Mouse (Mus musculus) heart, embryonic 10.5 days (tissue): Measurements from ENCODE around the gene Pdhb. TPM values are rescaled to one million over a fixed set of nuclear protein-coding genes. Genes with fewer than 3 reads are reported as not detected.

Experiments
- DNase-seq: peaks from one replicate; pipeline ENCODE4 v3.0.0-alpha.2; 2017; ENCODE audit warnings: low spot score
- H3K27ac ChIP-seq: fragments of 300-500 bp; sonication (generic); 2 replicates; pipeline ENCODE4 v1.5.1; 2016; ENCODE audit warnings: mild to moderate bottlenecking
- H3K27me3 ChIP-seq: fragments of 300-500 bp; sonication (generic); 2 replicates; pipeline ENCODE4 v1.6.1; 2016; ENCODE audit warnings: mild to moderate bottlenecking; ENCODE audit not compliant: poor library complexity, insufficient read depth, severe bottlenecking
- H3K36me3 ChIP-seq: fragments of 300-500 bp; sonication (generic); 2 replicates; pipeline ENCODE4 v1.6.1; 2016; ENCODE audit warnings: mild to moderate bottlenecking, moderate library complexity
- H3K4me1 ChIP-seq: fragments of 300-500 bp; sonication (generic); 2 replicates; pipeline ENCODE4 v1.6.1; 2016; ENCODE audit warnings: mild to moderate bottlenecking
- H3K4me3 ChIP-seq: fragments of 300-500 bp; sonication (generic); 2 replicates; pipeline ENCODE4 v1.5.1; 2016; ENCODE audit warnings: mild to moderate bottlenecking, moderate library complexity
- H3K9me3 ChIP-seq: fragments of 300-500 bp; sonication (generic); 2 replicates; pipeline ENCODE4 v1.6.1; 2016; ENCODE audit warnings: mild to moderate bottlenecking, moderate library complexity
- WGBS: fragments of 180-500 bp; shearing (Covaris S2); methylation state at CpG from one replicate; pipeline ENCODE4 v1.1.7; 2016; 5-methylcytosine and 5-hydroxymethylcytosine counted together
- polyA plus RNA-seq: library from polyadenylated mRNA; unstranded; fragments of >200 nt; fragmentation: Nextera tagmentation; extraction: Ambion mirVana; gene quantifications from 2 replicates; pipeline ENCODE4 v1.2.1, GENCODE M21; 2016

Gene Pdhb
- polyA plus RNA-seq, 1 experiment from 2014 or later, result 332 TPM

GRCm38 (mm10) chr14:8117371-8117770 is 55.5 kb downstream of the Pdhb start:
- DNase-seq, result no peak
- Histone ChIP-seq H3K27ac (no peak overlapping the region), H3K36me3 (no peaks in the 10 kb centered on the region; the same call in 1 of the 2 replicates), H3K9me3 (no peaks in the 10 kb centered on the region), H3K4me3 (no peak overlapping the region), H3K4me1 (no peaks in the 10 kb centered on the region), H3K27me3 (no peaks in the 10 kb centered on the region)
- 78% methylated on average over 2 of the region's 2 CpGs for WGBS

Other genes starting within 250 kb of the Pdhb start
- 0.20 and 0.59 TPM in 2 replicates for gene Gm45521, start 215.7 kb downstream of the Pdhb start, polyA plus RNA-seq
- gene Dnase1l3, start 178.5 kb downstream of the Pdhb start, polyA plus RNA-seq, result not detected in 2 replicates
- 9.2 and 16.0 TPM in 2 replicates for gene Abhd6, start 170.1 kb downstream of the Pdhb start, polyA plus RNA-seq
- 40.9 and 43.5 TPM in 2 replicates for gene Rpp14, start 92.7 kb downstream of the Pdhb start, polyA plus RNA-seq
- gene Pxk, start 74.8 kb downstream of the Pdhb start, polyA plus RNA-seq, result 23.1 and 24.1 TPM in 2 replicates
- 3.5 and 7.2 TPM in 2 replicates for gene Kctd6, start 41.1 kb upstream of the Pdhb start, polyA plus RNA-seq
- gene Acox2, start 86.3 kb upstream of the Pdhb start, polyA plus RNA-seq, result 0.19 and 0.36 TPM in 2 replicates
- gene Fam107a, start 145.0 kb upstream of the Pdhb start, polyA plus RNA-seq, result 0.18 and 0.35 TPM in 2 replicates
- gene Oit1, start 205.7 kb upstream of the Pdhb start, polyA plus RNA-seq, result not detected in 2 replicates